Mouse (Mus musculus) hindbrain, embryonic 10.5 days (tissue): ENCODE measurements around the gene Scimp. TPM values are rescaled to one million over a fixed set of nuclear protein-coding genes. Genes with fewer than 3 reads are reported as not detected.

Source experiments
- DNase-seq: peaks from one replicate; pipeline ENCODE4 v3.0.0-alpha.2; 2017; ENCODE audit warnings: low spot score
- H3K27ac ChIP-seq: fragments of 300-500 bp; sonication (generic); 2 replicates; pipeline ENCODE4 v1.5.1; 2016; ENCODE audit warnings: mild to moderate bottlenecking, moderate library complexity
- H3K27me3 ChIP-seq: fragments of 300-500 bp; sonication (generic); 2 replicates; pipeline ENCODE4 v1.6.1; 2016; ENCODE audit warnings: mild to moderate bottlenecking; ENCODE audit not compliant: poor library complexity, insufficient read depth, severe bottlenecking
- H3K36me3 ChIP-seq: fragments of 300-500 bp; sonication (generic); 2 replicates; pipeline ENCODE4 v1.6.1; 2016; ENCODE audit warnings: mild to moderate bottlenecking, moderate library complexity
- H3K4me1 ChIP-seq: fragments of 300-500 bp; sonication (generic); replicated peaks from 2 replicates; pipeline ENCODE4 v1.6.1; 2016; ENCODE audit warnings: mild to moderate bottlenecking
- H3K4me3 ChIP-seq: fragments of 300-500 bp; sonication (generic); 2 replicates; pipeline ENCODE4 v1.5.1; 2016; ENCODE audit warnings: mild to moderate bottlenecking, moderate library complexity
- H3K9me3 ChIP-seq: fragments of 300-500 bp; sonication (generic); 2 replicates; pipeline ENCODE4 v1.6.1; 2016; ENCODE audit warnings: mild to moderate bottlenecking, moderate library complexity
- WGBS: fragments of 180-500 bp; shearing (Covaris S2); methylation state at CpG from one replicate; pipeline ENCODE4 v1.1.7; 2016; 5-methylcytosine and 5-hydroxymethylcytosine counted together
- polyA plus RNA-seq: library from polyadenylated mRNA; unstranded; fragments of >200 nt; fragmentation: Nextera tagmentation; extraction: Ambion mirVana; gene quantifications from 2 replicates; pipeline ENCODE4 v1.2.1, GENCODE M21; 2016

The Scimp gene
- polyA plus RNA-seq, 1 experiment from 2014 or later = not detected

DNA sequence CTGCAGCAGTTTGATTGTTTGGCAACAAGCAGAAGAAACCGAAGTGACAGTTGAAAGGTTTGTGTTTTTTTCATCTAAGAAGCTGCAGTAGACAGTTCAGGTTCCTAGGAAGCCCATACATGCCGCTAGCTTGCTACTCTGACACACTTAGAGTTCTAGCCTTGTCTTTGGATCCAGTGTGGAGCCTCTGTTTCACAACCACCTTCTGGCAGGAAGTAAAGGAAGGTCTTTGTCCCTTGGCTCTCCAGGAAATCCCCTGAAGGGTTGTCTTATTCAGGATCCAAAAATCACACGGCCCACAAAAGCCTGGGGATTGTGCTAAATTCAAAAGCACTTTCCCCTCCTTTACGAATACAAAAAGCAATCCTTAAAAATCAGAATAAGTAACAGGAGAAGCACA is 57.9 kb downstream of the Scimp start:
- 0 out of 2 replicates have a peak, but pooled peaks cover 2% of the 10 kb centered on the region for H3K4me1 ChIP-seq
- 76% methylated on average over 4 of the region's 4 CpGs for WGBS

DNA sequence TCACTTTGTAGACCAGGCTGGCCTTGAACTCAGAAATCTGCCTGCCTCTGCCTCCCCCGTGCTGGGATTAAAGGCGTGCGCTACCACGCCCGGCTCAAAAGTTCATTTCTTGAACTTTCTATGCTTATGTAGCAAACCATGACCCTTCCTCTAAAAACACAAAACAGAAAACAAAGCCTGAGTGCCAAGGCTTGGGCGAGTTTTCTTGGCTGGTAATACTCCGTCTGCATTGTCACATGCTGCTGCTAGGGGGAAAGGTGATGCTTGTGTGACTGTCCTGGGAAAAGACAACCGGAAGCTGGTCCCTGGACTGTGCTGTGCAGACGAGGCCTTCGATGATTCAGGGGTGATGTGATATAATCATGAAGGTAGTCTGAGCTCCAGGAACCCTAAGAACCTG is 59.2 kb downstream of the Scimp start:
- WGBS = 92% methylated on average over 10 of the region's 10 CpGs

More for the DNA sequence above, 57.9 kb downstream of the Scimp start:
- no peaks in the 10 kb centered on the region for H3K36me3 ChIP-seq
- no peaks in the 10 kb centered on the region for H3K27me3 ChIP-seq
- no peak overlapping the region for H3K4me3 ChIP-seq
- H3K9me3 ChIP-seq = no peaks in the 10 kb centered on the region
- H3K27ac ChIP-seq = no peak overlapping the region
- DNase-seq = no peak

DNA sequence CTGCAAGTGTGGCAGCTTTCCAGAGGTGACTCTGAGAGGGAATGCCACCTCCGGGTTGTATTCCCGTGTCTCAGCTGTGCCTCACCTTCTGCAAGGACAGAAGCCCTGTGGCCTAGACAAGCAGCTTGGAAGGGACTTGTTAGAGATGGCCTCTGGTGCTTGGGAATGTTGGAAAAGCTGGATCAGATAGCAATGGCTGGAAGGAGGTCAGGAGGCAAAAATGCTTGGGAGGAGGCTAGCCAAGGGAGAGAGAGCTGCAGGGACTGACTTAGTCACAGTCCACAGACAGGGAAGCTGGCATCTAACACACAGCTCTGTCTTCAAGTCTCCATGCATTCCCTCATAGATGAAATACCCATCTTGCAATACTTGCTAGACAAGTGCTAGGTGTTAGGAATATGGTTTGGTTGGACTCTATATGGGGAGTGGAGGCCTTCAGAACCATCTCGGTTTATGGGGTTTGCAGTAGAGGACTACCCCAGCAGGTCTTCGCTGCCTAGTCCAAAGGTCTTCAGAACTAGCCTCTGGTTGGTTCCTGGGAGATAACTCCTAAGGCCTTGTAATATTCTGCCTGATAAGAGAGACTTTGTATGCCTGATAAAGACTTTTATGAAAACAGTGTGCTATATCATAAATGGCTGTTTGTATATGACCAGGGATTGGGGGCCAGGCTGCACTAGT is 59.9 kb downstream of the Scimp start:
- Histone ChIP-seq H3K27ac (no peak overlapping the region), H3K4me3 (no peak overlapping the region), H3K36me3 (no peaks in the 10 kb centered on the region), H3K9me3 (0 out of 2 replicates have a peak, but pooled peaks cover 7% of the 10 kb centered on the region), H3K4me1 (0 out of 2 replicates have a peak, but pooled peaks cover 2% of the 10 kb centered on the region), H3K27me3 (no peaks in the 10 kb centered on the region)
- WGBS = 82% methylated on average over 4 of the region's 4 CpGs
- DNase-seq = no peak

More for the DNA sequence above, 59.2 kb downstream of the Scimp start:
- H3K27ac ChIP-seq = no peak overlapping the region
- DNase-seq = no peak
- H3K4me1 ChIP-seq = 0 out of 2 replicates have a peak, but pooled peaks cover 2% of the 10 kb centered on the region
- H3K36me3 ChIP-seq = no peaks in the 10 kb centered on the region
- H3K27me3 ChIP-seq = no peaks in the 10 kb centered on the region
- H3K4me3 ChIP-seq = no peak overlapping the region
- 0 out of 2 replicates have a peak, but pooled peaks cover 7% of the 10 kb centered on the region for H3K9me3 ChIP-seq

DNA sequence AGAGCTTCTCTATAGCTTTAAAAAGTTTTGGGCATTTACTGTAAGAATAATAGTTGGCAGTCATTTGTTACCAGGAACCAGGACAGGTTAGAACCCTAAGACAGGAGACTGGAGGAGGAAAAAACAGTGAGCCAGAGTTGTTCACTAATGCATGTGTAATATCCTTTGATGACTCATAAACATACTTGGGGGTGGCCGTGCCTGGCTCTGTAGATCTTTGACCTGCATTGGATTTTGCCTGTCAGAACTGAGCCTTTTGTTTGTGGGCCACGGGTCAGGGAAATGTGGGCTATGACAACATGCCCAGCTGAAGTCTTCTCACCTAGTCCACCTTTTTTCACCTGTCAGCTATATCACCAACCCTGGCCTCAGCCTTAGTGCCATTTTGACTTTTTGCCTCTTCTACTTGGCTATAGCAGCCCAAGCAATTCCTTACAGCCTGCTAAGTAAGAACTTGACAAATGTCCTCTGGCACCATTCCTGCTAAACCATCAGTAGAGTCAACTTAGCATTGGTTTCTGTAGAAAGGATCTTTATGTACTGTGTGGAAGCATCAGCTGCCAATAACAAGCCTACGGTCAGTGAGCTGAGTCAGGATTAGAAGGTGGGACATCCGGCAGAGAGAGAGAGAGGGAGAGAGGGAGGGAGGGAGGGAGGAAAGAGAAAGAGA is 64.4 kb downstream of the Scimp start:
- no peak overlapping the region for H3K4me3 ChIP-seq
- no peaks in the 10 kb centered on the region for H3K36me3 ChIP-seq
- H3K4me1 ChIP-seq = peaks cover 3% of the 10 kb centered on the region; the same call in 1 of the 2 replicates
- H3K27ac ChIP-seq = no peak overlapping the region
- no peak for DNase-seq
- 0 out of 2 replicates have a peak, but pooled peaks cover 7% of the 10 kb centered on the region for H3K9me3 ChIP-seq
- WGBS = 91% methylated on average over 4 of the region's 4 CpGs
- H3K27me3 ChIP-seq = no peaks in the 10 kb centered on the region

DNA sequence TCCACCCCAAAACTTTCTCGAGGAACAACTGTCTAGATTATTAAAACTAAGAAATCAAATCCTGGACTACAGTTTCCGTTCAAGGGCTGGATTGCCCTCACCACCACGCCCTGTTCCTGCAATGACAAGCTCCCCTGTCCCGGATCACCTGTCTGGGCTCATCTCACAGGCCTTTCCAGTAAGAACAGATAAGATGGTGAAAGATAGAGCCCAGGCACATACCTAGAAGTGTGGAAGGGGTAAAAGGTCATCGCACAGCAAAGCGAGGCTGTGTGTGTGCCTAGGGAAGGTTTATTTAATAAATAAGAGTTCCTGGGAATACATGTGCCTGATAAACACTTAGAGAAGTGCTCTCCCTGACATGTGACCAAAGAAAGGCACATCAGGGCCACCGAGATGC is 66.8 kb downstream of the Scimp start:
- WGBS = 83% methylated on average over 7 of the region's 7 CpGs
- H3K4me1 ChIP-seq = peaks cover 5% of the 10 kb centered on the region; the same call in 1 of the 2 replicates

DNA sequence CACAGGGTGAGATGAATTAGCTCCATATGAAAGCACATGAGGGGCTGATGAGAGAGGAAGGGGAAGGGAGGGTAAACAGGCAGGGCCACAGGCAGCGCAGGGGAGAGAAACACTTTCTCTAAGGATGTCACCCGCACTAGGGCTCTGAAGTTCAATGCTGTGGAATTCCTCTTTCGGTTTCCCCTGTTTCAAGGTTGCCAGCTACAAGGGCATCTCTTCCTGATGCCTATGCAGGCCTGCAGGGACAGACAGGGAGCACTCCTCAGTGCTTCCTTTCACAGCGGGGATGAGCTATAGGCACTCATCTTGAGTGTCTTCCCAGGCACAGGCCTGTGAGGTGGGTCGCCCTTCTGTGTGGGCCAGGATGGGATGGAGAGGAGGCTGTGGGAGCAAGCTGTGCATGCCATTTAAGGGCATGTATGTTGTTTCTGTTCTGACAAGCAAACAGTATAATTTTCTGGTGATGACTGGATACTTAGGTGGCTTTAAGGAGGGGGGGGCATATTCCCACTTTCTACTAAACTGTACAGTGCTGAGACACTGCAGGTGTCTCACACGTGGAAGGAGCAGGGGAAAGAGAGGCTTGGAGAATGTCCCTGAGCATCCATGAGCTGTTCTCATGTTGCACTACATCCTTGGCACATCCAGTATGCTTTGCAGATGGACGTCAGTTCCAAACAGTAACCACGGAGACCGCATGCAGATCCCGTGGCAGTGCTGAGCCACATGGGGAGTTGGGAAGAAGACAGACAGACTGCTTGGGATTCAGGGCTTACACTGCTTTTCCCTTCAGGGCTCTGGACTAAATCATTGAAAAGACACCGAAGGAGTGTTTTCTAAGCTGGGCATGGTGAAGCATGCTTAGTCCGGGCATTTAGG is 69.6 kb downstream of the Scimp start:
- Histone ChIP-seq H3K4me3 (no peak overlapping the region), H3K27ac (no peak overlapping the region), H3K27me3 (no peaks in the 10 kb centered on the region), H3K9me3 (no peaks in the 10 kb centered on the region), H3K36me3 (no peaks in the 10 kb centered on the region), H3K4me1 (peaks cover 5% of the 10 kb centered on the region; the same call in 1 of the 2 replicates)
- WGBS = 76% methylated on average over 12 of the region's 12 CpGs
- no peak for DNase-seq

More for the DNA sequence above, 66.8 kb downstream of the Scimp start:
- no peak for DNase-seq
- Histone ChIP-seq H3K36me3 (no peaks in the 10 kb centered on the region), H3K27me3 (no peaks in the 10 kb centered on the region), H3K9me3 (0 out of 2 replicates have a peak, but pooled peaks cover 7% of the 10 kb centered on the region), H3K27ac (no peak overlapping the region), H3K4me3 (no peak overlapping the region)

DNA sequence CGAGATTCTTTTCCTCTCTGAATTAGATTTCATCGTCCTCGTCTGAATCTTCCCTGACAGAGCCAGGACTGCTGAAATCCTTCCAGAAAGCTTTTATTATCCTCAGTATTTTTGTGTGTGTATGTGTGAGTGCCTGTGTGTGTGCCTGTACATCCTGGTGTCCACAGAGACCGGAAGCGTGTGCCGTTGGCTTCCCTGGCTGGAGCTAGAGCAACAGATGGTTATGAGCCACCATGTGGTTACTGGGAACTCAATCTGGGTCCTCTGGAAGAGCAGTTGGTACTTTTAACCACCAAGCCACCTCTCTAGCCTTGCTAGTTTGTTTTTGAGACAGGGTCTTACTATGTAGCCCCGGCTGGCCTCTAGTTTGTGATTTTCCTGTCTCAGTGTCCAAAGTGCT is 70.3 kb downstream of the Scimp start:
- Histone ChIP-seq H3K4me3 (no peak overlapping the region), H3K27me3 (no peaks in the 10 kb centered on the region), H3K9me3 (no peaks in the 10 kb centered on the region), H3K27ac (no peak overlapping the region), H3K4me1 (peaks cover 5% of the 10 kb centered on the region; the same call in 1 of the 2 replicates), H3K36me3 (no peaks in the 10 kb centered on the region)
- WGBS = 90% methylated on average over 7 of the region's 7 CpGs
- DNase-seq = no peak

DNA sequence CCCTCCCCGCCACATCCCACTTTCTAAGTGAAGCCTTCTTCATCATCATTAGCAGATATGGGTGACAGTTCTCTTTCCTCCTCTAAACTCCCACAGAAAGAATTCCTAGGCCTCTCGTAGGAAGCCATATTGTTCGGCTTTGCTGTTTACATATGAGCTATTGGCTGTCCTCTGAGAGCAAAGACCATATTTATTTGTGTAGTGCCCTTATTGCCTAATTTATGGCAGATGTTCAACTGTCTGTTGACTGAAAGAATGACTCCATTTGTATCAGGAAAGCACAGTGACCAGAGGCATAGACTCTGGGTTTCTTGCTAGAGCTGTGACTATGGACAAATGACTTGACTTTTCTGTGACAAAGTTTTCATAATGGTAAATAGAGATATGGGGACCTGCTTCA is 70.8 kb downstream of the Scimp start:
- peaks cover 5% of the 10 kb centered on the region; the same call in 1 of the 2 replicates for H3K4me1 ChIP-seq
- DNase-seq = no peak
- H3K4me3 ChIP-seq = no peak overlapping the region
- no peaks in the 10 kb centered on the region for H3K9me3 ChIP-seq
- WGBS = 96% methylated on average over 3 of the region's 3 CpGs
- H3K27me3 ChIP-seq = no peaks in the 10 kb centered on the region
- no peak overlapping the region for H3K27ac ChIP-seq
- H3K36me3 ChIP-seq = no peaks in the 10 kb centered on the region

Other genes starting within 250 kb of the Scimp start
- gene Mink1, start 249.7 kb downstream of the Scimp start, polyA plus RNA-seq = 12.6 and 14.6 TPM in 2 replicates
- gene 4930544D05Rik, start 196.7 kb downstream of the Scimp start, polyA plus RNA-seq = not detected in 2 replicates
- not detected in 2 replicates for gene Chrne, start 193.4 kb downstream of the Scimp start, polyA plus RNA-seq
- gene Gp1ba, start 173.5 kb downstream of the Scimp start, polyA plus RNA-seq = 0.34 and 0.80 TPM in 2 replicates
- gene Rnf167, start 165.4 kb downstream of the Scimp start, polyA plus RNA-seq = 90.6 and 97.1 TPM in 2 replicates
- 144 and 155 TPM in 2 replicates for gene Slc25a11, start 165.1 kb downstream of the Scimp start, polyA plus RNA-seq
- 1,872 and 1,874 TPM in 2 replicates for gene Pfn1, start 157.9 kb downstream of the Scimp start, polyA plus RNA-seq
- 39.3 and 53.3 TPM in 2 replicates for gene Eno3, start 155.4 kb downstream of the Scimp start, polyA plus RNA-seq
- gene Spag7, start 143.2 kb downstream of the Scimp start, polyA plus RNA-seq = 185 and 191 TPM in 2 replicates
- gene Camta2, start 124.5 kb downstream of the Scimp start, polyA plus RNA-seq = 10.8 and 11.8 TPM in 2 replicates
- 0.90 and 1.1 TPM in 2 replicates for gene Inca1, start 112.4 kb downstream of the Scimp start, polyA plus RNA-seq
- 1.7 and 2.1 TPM in 2 replicates for gene Kif1c, start 112.0 kb downstream of the Scimp start, polyA plus RNA-seq
- gene Zfp3, start 48.4 kb downstream of the Scimp start, polyA plus RNA-seq = 7.2 and 8.1 TPM in 2 replicates
- 32.5 and 41.7 TPM in 2 replicates for gene Rabep1, start 32.2 kb upstream of the Scimp start, polyA plus RNA-seq
- gene Nup88, start 157.4 kb upstream of the Scimp start, polyA plus RNA-seq = 132 and 148 TPM in 2 replicates
- gene Rpain, start 157.6 kb upstream of the Scimp start, polyA plus RNA-seq = 90.0 and 92.8 TPM in 2 replicates
- 273 and 311 TPM in 2 replicates for gene C1qbp, start 170.4 kb upstream of the Scimp start, polyA plus RNA-seq
- 18.8 and 21.7 TPM in 2 replicates for gene Dhx33, start 191.9 kb upstream of the Scimp start, polyA plus RNA-seq
- 50.8 and 62.6 TPM in 2 replicates for gene Mis12, start 207.0 kb upstream of the Scimp start, polyA plus RNA-seq
- 33.0 and 33.5 TPM in 2 replicates for gene Derl2, start 207.3 kb upstream of the Scimp start, polyA plus RNA-seq
- 141 and 276 TPM in 2 replicates for gene 6330403K07Rik, start 220.9 kb upstream of the Scimp start, polyA plus RNA-seq